Mouse (Mus musculus) central nervous system, embryonic 18 days (tissue): Measurements from ENCODE around the gene Spata32. TPM values are rescaled to one million over a fixed set of nuclear protein-coding genes. Genes with fewer than 3 reads are reported as not detected.

ENCODE experiments used
- polyA plus RNA-seq: library from polyadenylated mRNA; depleted of rRNA; stranded (reverse); fragments of >200 nt; gene quantifications from 2 replicates; pipeline ENCODE4 v1.2.3, GENCODE M21; 2012; rRNA removed

Spata32 gene
- 1.2 and 1.3 TPM in 2 replicates for polyA plus RNA-seq

GRCm38 (mm10) chr11:103217790-103218516 is at the start of gene Spata32:
Spata32 (minus strand) TSS chr11:103218432.

GRCm38 (mm10) chr11:103267346-103268219 is 49.4 kb upstream of the Spata32 start, which contains the start of gene Map3k14:
Map3k14 (minus strand) TSS chr11:103267472.

GRCm38 (mm10) chr11:103208458-103208857 is 9.8 kb downstream of the Spata32 start, which contains the start of gene 1700023F06Rik:
1700023F06Rik (minus strand) TSS chr11:103208558.

GRCm38 (mm10) chr11:103170494-103171285 is 47.5 kb downstream of the Spata32 start, which contains the start of gene Fmnl1:
Fmnl1 (plus strand) TSS chr11:103171107.

Other genes starting within 250 kb of the Spata32 start
- 38.0 and 39.4 TPM in 2 replicates for gene Nmt1, start 190.2 kb downstream of the Spata32 start, polyA plus RNA-seq
- gene Dcakd, start 190.1 kb downstream of the Spata32 start, polyA plus RNA-seq = 130 and 153 TPM in 2 replicates
- 5.3 and 6.0 TPM in 2 replicates for gene Plcd3, start 116.8 kb downstream of the Spata32 start, polyA plus RNA-seq
- gene Acbd4, start 116.8 kb downstream of the Spata32 start, polyA plus RNA-seq = 7.9 and 11.1 TPM in 2 replicates
- gene Hexim1, start 102.2 kb downstream of the Spata32 start, polyA plus RNA-seq = 18.3 and 18.6 TPM in 2 replicates
- gene Hexim2, start 86.0 kb downstream of the Spata32 start, polyA plus RNA-seq = 23.2 and 23.5 TPM in 2 replicates
- gene Fmnl1, start 47.3 kb downstream of the Spata32 start, polyA plus RNA-seq = 29.8 and 30.8 TPM in 2 replicates
- 2.4 and 2.9 TPM in 2 replicates for gene 1700023F06Rik, start 9.9 kb downstream of the Spata32 start, polyA plus RNA-seq
- gene Map3k14, start 49.0 kb upstream of the Spata32 start, polyA plus RNA-seq = 4.5 and 4.7 TPM in 2 replicates
- 5.2 and 5.4 TPM in 2 replicates for gene Arhgap27, start 145.3 kb upstream of the Spata32 start, polyA plus RNA-seq
- 12.4 and 13.1 TPM in 2 replicates for gene Plekhm1, start 194.3 kb upstream of the Spata32 start, polyA plus RNA-seq